In genomic region chr14:27667016-27667852, GRCm38 (mm10) we compare ENCODE assay signal across 22 mouse cellular contexts. TPM values are rescaled to one million over a fixed set of nuclear protein-coding genes. Genes with fewer than 3 reads are reported as not detected.
DNase-seq lines count a peak whose midpoint lies in the region; ATAC-seq and TF ChIP-seq lines count a peak whose summit lies in the region.
"Had no signal": no experiment of that assay in that cellular context is flagged by ENCODE, and none has a peak within 500 bp of the region (broad histone marks: within the 10 kb centered on the region; RNA-seq: fewer than 3 reads in every experiment).

No protein-coding gene starts in this region.

- ATAC-seq in kidney, embryonic 15.5 days (replicated peaks; ENCODE audit: low FRiP score): no peak
- ATAC-seq: activated CD4-positive, CD25-positive, alpha-beta regulatory T cell, adult 4 months; forebrain, postnatal 0 days had no signal

- no peak for TF ChIP-seq EP300 in ES-Bruce4 (IDR thresholded peaks at IDR 0.05; ENCODE audit: insufficient read depth, low read depth, low read length)

- H3K4me3 ChIP-seq in kidney, embryonic 15.5 days (replicated peaks): no peak overlapping the region
- H3K4me3 ChIP-seq in ES-Bruce4 (ENCODE audit: low read depth, low read length): no peak overlapping the region
- H3K4me3 ChIP-seq: embryonic facial prominence, embryonic 13.5 days; forebrain, embryonic 12.5 days; gastrocnemius, adult 2 months; heart, embryonic 13.5 days; hindbrain, embryonic 12.5 days had no signal

- no peaks in the 10 kb centered on the region for H3K27me3 ChIP-seq in kidney, embryonic 15.5 days
- no peaks in the 10 kb centered on the region for H3K27me3 ChIP-seq in ES-Bruce4 (ENCODE audit: control insufficient read depth, insufficient read depth, low read length, poor library complexity, severe bottlenecking)
- H3K27me3 ChIP-seq: CH12.LX; embryonic facial prominence, embryonic 13.5 days; forebrain, embryonic 12.5 days; heart, embryonic 13.5 days; hindbrain, embryonic 12.5 days had no signal

- H3K27ac ChIP-seq in kidney, embryonic 15.5 days: no peak overlapping the region
- peak overlapping the region; percentile 35; the same call in 1 of the 2 replicates for H3K27ac ChIP-seq in ES-Bruce4 (ENCODE audit: insufficient read depth, low read length)
- H3K27ac ChIP-seq: embryonic facial prominence, embryonic 13.5 days; forebrain, embryonic 12.5 days; gastrocnemius, adult 2 months; heart, embryonic 13.5 days; hindbrain, embryonic 12.5 days had no signal

- no peak for TF ChIP-seq POLR2A in ES-Bruce4 (IDR thresholded peaks at IDR 0.05; ENCODE audit: insufficient read depth, low read length)

- H3K4me1 ChIP-seq in kidney, embryonic 15.5 days: no peaks in the 10 kb centered on the region
- peaks cover 3% of the 10 kb centered on the region for H3K4me1 ChIP-seq in ES-Bruce4 (ENCODE audit: control insufficient read depth, insufficient read depth, low read length)
- H3K4me1 ChIP-seq: forebrain, embryonic 12.5 days; hindbrain, embryonic 12.5 days had no signal

- H3K4me2 ChIP-seq in kidney, embryonic 15.5 days: no peak overlapping the region
- H3K4me2 ChIP-seq: embryonic facial prominence, embryonic 13.5 days; forebrain, embryonic 12.5 days; heart, embryonic 13.5 days; hindbrain, embryonic 12.5 days had no signal

- no peak for TF ChIP-seq CTCF in ES-Bruce4 (IDR thresholded peaks at IDR 0.05; ENCODE audit: low read depth, low read length)

- DNase-seq in kidney, adult 8-10 months: peak; percentile 19 to 29
- peak; percentile 33 for DNase-seq in ZHBTc4 (ENCODE audit: low read depth, low spot score)
- DNase-seq in large intestine, adult 2 months (ENCODE audit: low read depth, low spot score): peak; percentile 38
- DNase-seq in lung, postnatal 14 days: no peak
- no peak for DNase-seq in Muller cell, postnatal 12 days (ENCODE audit: inconsistent ontology term)
- DNase-seq: adrenal gland, postnatal 25 days; cerebellum, adult 18-20 months; cerebellum, adult 9-11 months; cerebellum, postnatal 36 days; forebrain, postnatal 0 days; gastrocnemius, adult 2 months; gastrocnemius, postnatal 36 days; heart, adult 11 months; heart, postnatal 4 days had no signal

- no peaks in the 10 kb centered on the region for H3K9me3 ChIP-seq in kidney, embryonic 15.5 days (replicated peaks)
- H3K9me3 ChIP-seq in ES-Bruce4 (replicated peaks; ENCODE audit: control insufficient read depth, insufficient read depth, low read length, poor library complexity, severe bottlenecking): no peaks in the 10 kb centered on the region
- H3K9me3 ChIP-seq: embryonic facial prominence, embryonic 13.5 days; forebrain, embryonic 12.5 days; heart, embryonic 13.5 days; hindbrain, embryonic 12.5 days had no signal

- no peak overlapping the region for H3K9ac ChIP-seq in kidney, embryonic 15.5 days
- H3K9ac ChIP-seq in ES-Bruce4 (ENCODE audit: low read depth, poor library complexity, severe bottlenecking): no peak overlapping the region
- H3K9ac ChIP-seq: embryonic facial prominence, embryonic 13.5 days; forebrain, embryonic 12.5 days; forebrain, postnatal 0 days; heart, embryonic 13.5 days; hindbrain, embryonic 12.5 days had no signal

- WGBS in kidney, embryonic 15.5 days: 85% methylated on average over 11 of the region's 11 CpGs
- WGBS in large intestine, adult 2 months: 38% methylated on average over 11 of the region's 11 CpGs

- H3K36me3 ChIP-seq in kidney, embryonic 15.5 days: no peaks in the 10 kb centered on the region
- no peaks in the 10 kb centered on the region for H3K36me3 ChIP-seq in ES-Bruce4 (ENCODE audit: control insufficient read depth, insufficient read depth, low read length, poor library complexity, severe bottlenecking)
- H3K36me3 ChIP-seq: embryonic facial prominence, embryonic 13.5 days; forebrain, embryonic 12.5 days; heart, embryonic 13.5 days; hindbrain, embryonic 12.5 days had no signal

RNA-seq across cellular contexts. Expression of gene Erc2, which starts 45.0 kb away (rescaled TPM):
- polyA plus RNA-seq in kidney, embryonic 15.5 days (2015; fragmentation: Nextera tagmentation; extraction: Ambion mirVana): 6.9 and 7.0 TPM in 2 replicates
- polyA plus RNA-seq in ES-Bruce4 (2011; ENCODE audit: insufficient read depth, insufficient read length, low read depth, missing spikeins): 9.0 and 10.0 TPM in 2 replicates
- polyA plus RNA-seq in large intestine, adult 2 months (2012; rRNA removed): 2.2 and 2.3 TPM in 2 replicates

Comparison
In these comparisons a context has a peak if more than half of its experiments do, and no peak if none do; other contexts are left out.
1. DNase-seq: peak in kidney, adult 8-10 months (2 of 2), ZHBTc4 (single experiment) and large intestine, adult 2 months (single experiment); none in lung, postnatal 14 days (single experiment) and Muller cell, postnatal 12 days (single experiment).